ENCODE assay signal across 12 mouse cellular contexts in genomic region chr7:112143090-112143500, GRCm38 (mm10). TPM values are rescaled to one million over a fixed set of nuclear protein-coding genes. Genes with fewer than 3 reads are reported as not detected.
DNase-seq lines count a peak whose midpoint lies in the region; ATAC-seq and TF ChIP-seq lines count a peak whose summit lies in the region.
"Had no signal": no experiment of that assay in that cellular context is flagged by ENCODE, and none has a peak within 500 bp of the region (broad histone marks: within the 10 kb centered on the region; RNA-seq: fewer than 3 reads in every experiment).

No protein-coding gene starts in this region.

- no peaks in the 10 kb centered on the region for H3K4me1 ChIP-seq in kidney, adult 2 months (ENCODE audit: control insufficient read depth, insufficient read depth, low read length)
- H3K4me1 ChIP-seq in kidney, embryonic 16.5 days (ENCODE audit: insufficient read depth, low read length) = peaks cover 15% of the 10 kb centered on the region
- H3K4me1 ChIP-seq in embryonic facial prominence, embryonic 13.5 days = peaks cover 59% of the 10 kb centered on the region
- H3K4me1 ChIP-seq in limb, embryonic 10.5 days = peaks cover 34% of the 10 kb centered on the region

- no peak overlapping the region for H3K27ac ChIP-seq in kidney, adult 2 months (ENCODE audit: insufficient read depth, low read depth, low read length)
- no peak overlapping the region for H3K27ac ChIP-seq in kidney, embryonic 16.5 days (ENCODE audit: low read length)
- H3K27ac ChIP-seq in embryonic facial prominence, embryonic 13.5 days = peak overlapping the region; percentile 89
- peak overlapping the region; percentile 59 for H3K27ac ChIP-seq in limb, embryonic 10.5 days
- H3K27ac ChIP-seq: lung, embryonic 15.5 days had no signal

- TF ChIP-seq CTCF in kidney, adult 2 months (conservative IDR thresholded peaks at IDR 0.05; ENCODE audit: insufficient read depth, insufficient read length, low read depth, low read length) = no peak

- no peak overlapping the region for H3K9ac ChIP-seq in kidney, embryonic 16.5 days (replicated peaks; ENCODE audit: low read length)
- H3K9ac ChIP-seq in embryonic facial prominence, embryonic 13.5 days = no peak overlapping the region
- H3K9ac ChIP-seq: lung, embryonic 15.5 days had no signal

- ATAC-seq in kidney, embryonic 16.5 days (ENCODE audit: low FRiP score, low TSS enrichment) = no peak
- no peak for ATAC-seq in embryonic facial prominence, embryonic 13.5 days (ENCODE audit: insufficient number of reproducible peaks, insufficient read depth, low FRiP score, low TSS enrichment, low read depth)

- no peaks in the 10 kb centered on the region for H3K36me3 ChIP-seq in kidney, adult 2 months (ENCODE audit: control insufficient read depth, insufficient read depth, low read length)
- no peaks in the 10 kb centered on the region for H3K36me3 ChIP-seq in kidney, embryonic 16.5 days (ENCODE audit: insufficient read depth, low read length)
- peaks cover 13% of the 10 kb centered on the region; the same call in 1 of the 2 replicates for H3K36me3 ChIP-seq in embryonic facial prominence, embryonic 13.5 days
- H3K36me3 ChIP-seq in limb, embryonic 10.5 days = no peaks in the 10 kb centered on the region
- H3K36me3 ChIP-seq: lung, embryonic 15.5 days had no signal

- no peak for TF ChIP-seq POLR2A in kidney, adult 2 months (IDR thresholded peaks at IDR 0.05; ENCODE audit: low read depth, low read length)

- H3K4me2 ChIP-seq in kidney, embryonic 16.5 days (replicated peaks; ENCODE audit: low read depth, low read length) = no peak overlapping the region
- H3K4me2 ChIP-seq in embryonic facial prominence, embryonic 13.5 days = no peak overlapping the region
- H3K4me2 ChIP-seq: lung, embryonic 15.5 days had no signal

- H3K27me3 ChIP-seq in kidney, adult 2 months (replicated peaks; ENCODE audit: control insufficient read depth, insufficient read depth, low read length) = no peaks in the 10 kb centered on the region
- H3K27me3 ChIP-seq in kidney, embryonic 16.5 days (ENCODE audit: insufficient read depth, low read length) = no peaks in the 10 kb centered on the region
- H3K27me3 ChIP-seq in embryonic facial prominence, embryonic 13.5 days = no peaks in the 10 kb centered on the region
- no peaks in the 10 kb centered on the region for H3K27me3 ChIP-seq in limb, embryonic 10.5 days (ENCODE audit: low read depth, poor library complexity, severe bottlenecking)
- H3K27me3 ChIP-seq: lung, embryonic 15.5 days had no signal

- H3K9me3 ChIP-seq in kidney, embryonic 16.5 days (ENCODE audit: low read length) = no peaks in the 10 kb centered on the region
- H3K9me3 ChIP-seq in embryonic facial prominence, embryonic 13.5 days = no peaks in the 10 kb centered on the region
- no peaks in the 10 kb centered on the region for H3K9me3 ChIP-seq in limb, embryonic 10.5 days (replicated peaks)
- H3K9me3 ChIP-seq: lung, embryonic 15.5 days had no signal

- 57% methylated on average over 7 of the region's 7 CpGs for WGBS in kidney, adult 2 months
- 42% methylated on average over 7 of the region's 7 CpGs for WGBS in kidney, embryonic 16.5 days
- WGBS in embryonic facial prominence, embryonic 13.5 days = 35% methylated on average over 7 of the region's 7 CpGs
- 51% methylated on average over 7 of the region's 7 CpGs for WGBS in limb, embryonic 10.5 days

- no peak overlapping the region for H3K4me3 ChIP-seq in kidney, adult 2 months (ENCODE audit: insufficient read depth, low read depth, low read length)
- H3K4me3 ChIP-seq in kidney, embryonic 16.5 days (ENCODE audit: low read length) = no peak overlapping the region
- no peak overlapping the region for H3K4me3 ChIP-seq in embryonic facial prominence, embryonic 13.5 days
- no peak overlapping the region for H3K4me3 ChIP-seq in limb, embryonic 10.5 days
- H3K4me3 ChIP-seq: lung, embryonic 15.5 days had no signal

- peak; percentile 25 for DNase-seq in kidney, adult 2 months
- DNase-seq in adrenal gland, adult 2 months = peak; percentile 85
- DNase-seq in limb, embryonic 10.5 days (ENCODE audit: low spot score) = no peak
- no peak for DNase-seq in spleen, postnatal 14 days (ENCODE audit: low spot score in 2 of 2)
- DNase-seq in right cerebral cortex, postnatal 4 days = no peak
- no peak for DNase-seq in kidney, adult 11 months
- DNase-seq: heart, adult 11 months; kidney, postnatal 14 days; thymus, postnatal 36 days had no signal

RNA-seq across cellular contexts. Expression of gene Dkk3, which starts 15.8 kb away (rescaled TPM):
- 16.5 and 16.8 TPM in 2 replicates for polyA plus RNA-seq in kidney, adult 2 months (2012; rRNA removed)
- 26.4 and 27.5 TPM in 2 replicates for polyA plus RNA-seq in kidney, embryonic 16.5 days (2015; fragmentation: Nextera tagmentation; extraction: Ambion mirVana)
- total RNA-seq in adrenal gland, adult 2 months (2021) = 10 to 100 TPM; 18.9 to 21.6 TPM
- 13.1 and 14.2 TPM in 2 replicates for polyA plus RNA-seq in adrenal gland, adult 2 months (2012; rRNA removed)
- 43.9 and 67.9 TPM in 2 replicates for polyA plus RNA-seq in embryonic facial prominence, embryonic 13.5 days (2015; fragmentation: Nextera tagmentation; extraction: Ambion mirVana)
- 4.9 and 6.3 TPM in 2 replicates for polyA plus RNA-seq in limb, embryonic 10.5 days (2016; fragmentation: Nextera tagmentation; extraction: Ambion mirVana)

Comparison
In these comparisons a context has a peak if more than half of its experiments do, and no peak if none do; other contexts are left out.
1. DNase-seq: peak in kidney, adult 2 months (single experiment) and adrenal gland, adult 2 months (single experiment); none in limb, embryonic 10.5 days (single experiment), spleen, postnatal 14 days (0 of 2), right cerebral cortex, postnatal 4 days (single experiment) and kidney, adult 11 months (single experiment).
2. H3K27ac ChIP-seq: peak in embryonic facial prominence, embryonic 13.5 days (single experiment) and limb, embryonic 10.5 days (single experiment); none in kidney, adult 2 months (single experiment) and kidney, embryonic 16.5 days (single experiment).